Mouse (Mus musculus) NIH3T3 (cell line): Measurements from ENCODE around the gene Rfc5.

Experiments
- DNase-seq: peaks from one replicate; pipeline ENCODE4 v3.0.0-alpha.2; 2012; ENCODE audit warnings: low read depth

Gene Rfc5

DNA sequence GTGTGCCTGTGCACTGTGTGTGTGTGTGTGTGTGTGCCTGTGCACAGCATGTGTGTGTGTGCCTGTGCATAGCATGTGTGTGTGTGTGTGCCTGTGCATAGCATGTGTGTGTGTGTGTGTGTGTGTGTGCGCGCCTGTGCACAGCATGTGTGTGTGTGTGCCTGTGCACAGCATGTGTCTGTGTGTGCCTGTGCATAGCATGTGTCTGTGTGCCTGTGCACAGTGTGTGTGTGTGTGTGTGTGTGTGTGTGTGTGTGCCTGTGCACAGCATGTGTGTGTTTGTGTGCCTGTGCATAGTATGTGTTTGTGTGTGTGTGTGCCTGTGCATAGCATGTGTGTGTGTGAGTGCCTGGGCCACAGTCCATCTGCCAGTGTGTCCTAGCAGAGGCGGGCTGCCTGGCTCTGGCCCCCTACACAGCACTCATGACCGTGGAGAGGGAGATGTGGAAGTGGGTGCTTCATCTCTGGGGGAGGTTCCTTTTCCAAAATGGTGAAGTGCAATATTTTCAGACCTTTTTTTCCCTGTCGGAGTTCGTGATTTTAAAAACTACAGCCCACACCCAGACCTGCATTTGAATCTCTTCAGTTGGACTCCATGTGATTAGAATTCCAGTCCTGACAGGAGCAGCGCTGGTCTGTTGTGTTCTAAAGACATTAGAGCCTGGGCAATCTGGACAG is 14.3 kb downstream of the Rfc5 start:
- no peak for DNase-seq

- no peak for DNase-seq
Measured at GRCm38 (mm10) chr5:117373418-117373817, 15.4 kb downstream of the Rfc5 start.

DNA sequence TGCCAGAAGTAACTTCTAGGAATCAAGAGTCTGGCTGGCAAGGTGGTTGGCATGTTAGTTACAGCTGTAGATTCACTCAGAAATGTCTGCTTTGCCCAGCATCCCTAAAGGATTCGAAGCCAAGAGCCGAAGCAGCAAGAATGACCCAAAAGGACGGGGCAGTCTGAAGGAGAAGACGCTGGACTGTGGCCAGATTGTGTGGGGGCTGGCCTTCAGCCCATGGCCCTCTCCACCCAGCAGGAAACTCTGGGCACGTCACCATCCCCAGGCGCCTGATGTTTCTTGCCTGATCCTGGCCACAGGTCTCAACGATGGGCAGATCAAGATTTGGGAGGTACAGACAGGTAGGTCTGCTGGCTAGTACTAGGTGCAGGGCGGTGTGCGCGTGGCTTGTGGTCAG is 18.3 kb downstream of the Rfc5 start:
- no peak for DNase-seq

- DNase-seq = no peak
Measured at GRCm38 (mm10) chr5:117367206-117367605, 21.6 kb downstream of the Rfc5 start.

DNA sequence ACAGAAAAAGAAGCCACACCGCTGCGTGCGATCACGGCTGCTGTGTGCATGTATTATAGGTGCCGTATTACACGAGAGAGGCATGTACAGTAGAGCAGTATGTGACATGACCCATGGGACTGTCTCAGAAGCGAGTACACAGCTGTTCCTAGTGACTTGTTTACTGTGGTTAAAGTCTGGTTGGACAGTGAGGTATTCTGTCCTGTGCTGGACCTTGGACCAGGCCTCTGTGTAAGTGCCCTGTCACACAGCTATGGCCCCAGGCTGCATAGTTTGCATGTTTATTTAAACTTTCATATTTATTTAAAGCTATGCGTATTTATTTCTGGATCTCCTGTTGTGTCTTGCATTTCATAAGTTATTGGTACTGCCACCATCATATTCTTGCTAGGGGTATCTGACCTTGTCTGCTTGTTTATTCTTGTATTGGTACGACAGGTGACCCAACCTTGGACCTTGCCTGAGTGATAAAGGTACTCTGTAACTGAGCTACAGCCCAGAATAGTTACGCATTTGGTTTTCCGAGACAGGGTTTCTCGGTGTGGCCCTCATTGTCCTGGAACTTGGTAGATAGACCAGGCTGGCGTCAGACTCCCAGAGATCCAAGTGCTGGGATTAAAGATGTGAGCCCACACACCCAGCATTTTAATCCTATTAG is 22.8 kb downstream of the Rfc5 start:
- DNase-seq = no peak

DNA sequence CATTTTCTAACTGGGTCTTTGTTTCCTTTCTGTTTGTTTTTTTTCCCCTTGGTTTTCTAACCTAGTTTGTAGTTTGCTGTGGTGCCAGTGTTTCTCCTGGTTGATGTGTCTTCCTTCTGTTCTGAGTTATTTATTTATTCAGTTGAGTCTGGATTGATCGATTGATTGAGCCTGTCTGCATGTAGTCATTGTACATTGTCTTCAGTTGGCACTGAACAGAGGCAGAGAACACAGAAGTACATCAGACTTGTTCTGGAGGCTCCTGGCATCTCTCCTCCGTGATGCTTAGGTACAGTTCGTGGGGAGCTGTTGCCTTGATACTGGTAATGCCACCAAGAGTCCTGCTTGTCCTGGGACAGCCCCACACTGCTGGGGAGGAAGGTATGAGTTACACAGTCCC is 24.0 kb downstream of the Rfc5 start:
- DNase-seq = no peak

DNA sequence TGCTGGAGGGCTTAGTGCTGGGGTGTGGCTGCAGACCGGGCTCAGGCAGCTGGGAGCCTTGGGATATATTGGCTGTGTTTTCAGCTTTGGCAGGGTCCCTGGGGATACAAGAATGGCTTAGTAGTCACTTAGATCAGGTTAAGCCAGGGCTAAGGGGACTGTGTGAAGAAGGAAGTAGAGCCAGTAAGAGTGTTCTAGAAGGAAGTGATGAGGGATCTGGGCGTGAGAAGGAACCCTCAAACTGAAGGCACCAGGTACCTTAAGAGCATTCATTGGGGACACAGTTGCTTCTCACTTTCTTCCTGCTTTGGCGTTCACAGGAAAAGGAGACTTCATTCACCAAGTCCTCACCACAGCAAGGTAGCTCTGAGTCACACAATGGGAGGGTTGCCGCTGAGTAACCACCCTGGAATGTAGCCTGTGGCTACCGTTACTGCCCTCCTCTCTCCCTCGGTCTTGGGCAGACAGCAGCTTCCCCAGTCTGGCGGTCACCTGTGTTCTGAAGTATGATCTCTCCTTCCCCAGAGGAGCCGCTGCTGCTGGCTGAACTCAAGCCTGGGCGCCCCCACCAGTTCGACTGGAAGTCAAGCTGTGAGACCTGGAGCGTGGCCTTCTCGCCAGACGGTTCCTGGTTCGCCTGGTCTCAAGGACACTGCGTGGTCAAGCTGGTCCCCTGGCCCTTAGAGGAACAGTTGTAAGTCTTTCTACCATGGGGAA is 25.6 kb downstream of the Rfc5 start:
- peak; percentile 83 for DNase-seq

DNA sequence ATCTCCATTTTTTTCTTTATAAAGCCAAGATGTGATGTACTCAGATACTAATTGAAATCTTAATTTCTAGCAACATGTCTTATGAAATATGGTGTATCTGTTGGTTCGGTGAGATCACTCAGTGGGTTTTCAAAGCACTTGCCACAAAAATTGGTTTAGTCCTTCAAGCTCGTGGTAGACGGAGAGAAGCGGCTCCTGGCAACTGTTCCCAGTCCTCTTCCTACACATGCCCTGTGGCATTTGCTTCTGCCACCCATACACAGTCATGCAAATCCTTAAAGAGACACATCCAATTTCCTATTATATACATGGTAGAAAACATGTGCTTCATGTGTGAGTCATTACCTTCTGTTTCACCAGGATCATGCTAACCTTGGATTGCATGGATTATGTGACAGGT is 27.3 kb downstream of the Rfc5 start:
- no peak for DNase-seq

- DNase-seq = no peak
Measured at GRCm38 (mm10) chr5:117360631-117361541, 28.0 kb downstream of the Rfc5 start.

DNA sequence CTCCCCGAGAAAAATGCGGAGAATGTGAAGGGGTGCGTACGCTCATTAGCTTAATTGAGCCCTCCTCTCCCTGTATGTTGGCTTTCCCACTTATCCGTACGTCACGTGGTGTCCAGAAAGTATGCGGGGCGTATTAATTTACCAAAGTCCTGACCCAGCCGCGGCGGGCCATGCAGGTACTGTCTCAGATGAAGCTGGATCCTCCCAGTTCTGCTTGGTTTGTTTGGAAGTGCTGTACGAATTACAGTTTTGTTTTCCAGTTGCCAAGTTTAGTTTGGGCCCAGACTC is 28.7 kb downstream of the Rfc5 start:
- no peak for DNase-seq

GRCm38 (mm10) chr5:117359497-117360227 is 29.2 kb downstream of the Rfc5 start:
- peak; percentile 28 for DNase-seq

GRCm38 (mm10) chr5:117358725-117359124 is 30.1 kb downstream of the Rfc5 start:
- peak; percentile 80 for DNase-seq

GRCm38 (mm10) chr5:117358248-117358630 is 30.6 kb downstream of the Rfc5 start:
- DNase-seq = peak; percentile 33

DNA sequence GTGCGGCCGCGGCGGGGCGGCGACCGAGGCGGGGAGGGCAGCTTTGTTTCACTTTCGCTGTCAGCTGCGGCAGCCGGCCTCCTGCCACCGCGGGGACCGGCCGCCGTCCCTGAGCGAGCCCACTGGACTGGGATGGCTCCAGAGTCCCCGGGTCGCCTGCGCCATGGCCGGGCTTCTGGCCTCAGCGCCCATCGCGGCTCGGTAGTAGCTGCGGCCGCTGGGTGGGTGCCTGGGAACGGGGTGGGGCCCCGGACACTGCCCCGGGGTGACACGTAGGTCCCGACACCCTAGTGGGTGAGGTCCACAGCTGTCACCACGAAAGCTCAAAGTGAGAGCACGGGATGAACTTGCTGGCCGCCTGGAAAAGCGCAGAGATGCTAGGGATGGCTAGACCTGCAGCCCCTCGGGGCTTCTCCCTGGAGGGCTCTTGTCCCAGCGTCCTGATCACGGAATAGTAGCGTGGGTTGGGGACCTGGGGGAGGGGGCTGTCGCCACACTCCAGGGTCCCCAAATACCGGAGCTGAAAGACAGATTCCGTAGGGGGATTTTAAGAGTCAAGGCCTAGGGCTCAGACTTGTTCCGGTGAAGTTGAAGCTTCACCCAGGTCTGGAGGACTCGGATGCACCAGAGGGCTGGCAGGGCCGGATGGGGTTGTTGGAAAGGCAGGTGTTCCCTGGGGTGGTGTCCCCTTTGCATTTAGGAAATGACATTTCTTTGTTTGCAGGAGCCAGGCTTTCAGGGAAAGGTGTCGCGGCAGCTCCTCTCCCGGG is 31.2 kb downstream of the Rfc5 start:
- peak; percentile 28 for DNase-seq

GRCm38 (mm10) chr5:117357129-117357477 is 31.7 kb downstream of the Rfc5 start, which contains the start of gene Wsb2:
Gene Wsb2 (plus strand): TSS chr5:117357304.
- peak; percentile 82 for DNase-seq

DNA sequence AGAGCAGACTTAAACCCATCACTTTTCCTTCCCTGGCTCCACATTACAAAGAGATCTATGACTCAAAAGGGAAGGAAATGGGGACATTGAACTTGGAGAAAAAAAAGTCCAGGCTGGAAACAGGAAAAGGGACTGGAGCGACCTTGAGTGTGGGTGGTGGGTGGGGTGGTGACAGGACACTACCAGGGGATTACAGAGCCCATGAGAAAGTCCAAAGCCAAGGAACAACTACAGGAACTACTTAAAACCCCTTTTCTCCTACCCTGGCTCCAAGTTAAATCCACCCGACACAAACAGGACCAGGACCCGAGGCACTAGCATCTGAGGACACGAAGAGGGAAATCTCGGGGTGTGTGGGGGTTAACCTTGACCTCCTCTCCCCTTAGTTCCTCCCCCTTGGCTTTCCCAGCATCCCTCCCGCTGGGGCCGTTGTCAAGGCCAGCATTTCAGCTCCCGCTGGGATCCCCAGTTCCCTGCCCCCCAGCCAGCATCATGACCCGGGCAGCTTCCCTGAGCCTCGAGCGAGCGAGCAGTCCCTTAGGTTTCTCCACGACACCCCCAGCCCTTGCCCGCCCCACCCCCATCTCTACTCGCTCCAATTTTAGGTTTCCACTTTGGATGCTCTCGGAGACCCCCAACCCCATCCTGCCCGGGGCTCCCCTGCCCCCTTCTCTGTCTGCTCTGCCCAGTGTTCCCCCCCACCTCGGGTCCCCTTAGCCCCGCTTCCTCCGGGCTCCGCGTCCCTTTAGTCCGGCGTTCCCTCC is 32.3 kb downstream of the Rfc5 start:
- DNase-seq = peak; percentile 63

- no peak for DNase-seq
Measured at GRCm38 (mm10) chr5:117355648-117356303, 33.1 kb downstream of the Rfc5 start.

DNA sequence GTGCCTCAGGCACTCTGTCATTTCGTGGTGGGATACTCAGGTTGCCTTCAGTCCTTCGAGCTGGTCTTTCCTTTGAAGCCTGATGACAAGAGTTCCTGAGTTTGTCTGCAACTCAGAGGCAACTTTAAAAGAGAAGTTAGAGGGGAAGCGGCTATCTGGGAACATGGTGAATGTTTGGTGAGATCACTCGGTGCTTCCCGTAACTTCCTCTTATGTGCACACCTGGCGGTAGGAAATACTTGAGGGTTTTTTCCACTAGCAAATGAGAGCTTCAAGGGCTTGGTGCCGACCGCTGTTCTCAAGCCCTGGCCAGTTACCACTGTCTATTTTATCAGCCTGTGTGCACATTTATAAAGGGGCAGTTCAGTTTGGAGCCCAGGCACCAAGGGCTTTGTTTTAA is 34.7 kb downstream of the Rfc5 start:
- DNase-seq = no peak

GRCm38 (mm10) chr5:117348279-117348678 is 40.6 kb downstream of the Rfc5 start:
- DNase-seq = peak; percentile 25

DNA sequence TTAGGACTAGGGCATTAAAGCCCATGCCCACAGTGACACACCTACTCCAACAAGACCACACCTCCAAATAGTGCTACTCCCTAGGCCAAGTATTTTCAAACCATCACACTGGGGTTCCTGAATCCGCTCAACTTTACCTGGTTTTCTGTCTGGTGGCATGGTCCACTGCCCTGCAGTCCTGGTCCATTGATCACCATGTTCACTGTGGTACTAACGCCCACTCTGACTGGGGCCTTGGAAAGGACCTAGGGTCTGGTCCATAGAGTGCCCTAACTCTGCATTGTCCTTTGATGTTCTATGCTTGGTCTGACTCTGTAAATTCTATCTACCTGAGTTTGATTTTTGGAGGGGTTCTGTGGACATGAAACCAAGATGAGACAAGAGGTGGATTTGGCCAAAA is 41.0 kb downstream of the Rfc5 start:
- no peak for DNase-seq
